Mouse (Mus musculus) fat pad, adult 2 months (tissue): Measurements from ENCODE around the gene Efr3b.

ENCODE experiments used
- DNase-seq: peaks from one replicate; pipeline ENCODE4 v3.0.0-alpha.2; 2011; ENCODE audit warnings: low read depth, low spot score; ENCODE audit errors: extremely low read depth

Efr3b gene

DNA sequence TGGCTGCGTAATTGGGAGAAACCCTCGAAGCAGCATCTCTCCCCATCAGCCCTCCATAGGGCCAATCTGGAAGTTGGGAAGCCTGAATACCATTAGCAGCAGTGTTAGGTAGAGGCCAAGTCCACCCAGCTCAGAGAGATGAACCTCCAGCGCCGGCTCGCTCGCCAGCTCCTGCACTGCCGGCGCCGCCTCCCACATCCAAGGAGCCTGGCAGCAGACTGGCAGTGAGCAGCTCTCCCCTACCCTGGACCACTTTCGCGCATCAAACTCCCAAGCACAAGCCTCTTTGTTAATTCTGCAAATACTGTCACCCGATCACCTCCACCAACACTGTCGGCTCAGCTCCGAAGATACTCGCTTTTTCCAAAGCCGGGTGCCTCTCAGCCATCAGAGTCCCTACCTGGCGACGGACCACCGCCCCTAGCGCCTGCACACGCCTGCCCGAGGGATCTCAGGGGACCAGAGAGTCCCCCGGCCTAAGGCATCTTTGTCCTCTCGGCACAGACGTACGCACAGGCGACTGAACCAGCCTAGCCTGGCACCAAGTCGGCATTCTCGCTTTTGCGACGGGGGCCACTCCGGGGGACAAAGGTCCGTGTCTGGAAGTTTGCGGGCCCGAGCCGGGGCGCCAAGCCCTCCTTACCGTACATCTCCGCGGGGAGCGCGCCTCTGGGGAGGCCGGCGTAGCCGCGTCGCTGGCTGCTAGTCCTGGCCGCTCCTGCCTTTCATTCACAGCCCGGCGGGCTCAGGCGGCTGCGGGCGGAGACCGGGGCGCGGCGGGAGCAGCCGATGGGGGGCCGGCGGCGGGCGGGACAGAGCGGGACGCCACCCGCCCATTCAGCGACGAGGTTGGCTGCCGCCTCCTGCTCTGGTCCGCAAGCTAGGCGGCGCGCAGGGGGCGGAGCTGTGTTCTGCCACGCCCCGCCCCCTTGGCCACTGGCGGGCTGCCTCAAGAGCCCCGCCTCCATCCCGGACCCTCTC is at the start of gene Efr3b:
TSS of gene Efr3b (minus strand) at position 855 of the 981 bp plus-strand sequence.
- no peak for DNase-seq

DNA sequence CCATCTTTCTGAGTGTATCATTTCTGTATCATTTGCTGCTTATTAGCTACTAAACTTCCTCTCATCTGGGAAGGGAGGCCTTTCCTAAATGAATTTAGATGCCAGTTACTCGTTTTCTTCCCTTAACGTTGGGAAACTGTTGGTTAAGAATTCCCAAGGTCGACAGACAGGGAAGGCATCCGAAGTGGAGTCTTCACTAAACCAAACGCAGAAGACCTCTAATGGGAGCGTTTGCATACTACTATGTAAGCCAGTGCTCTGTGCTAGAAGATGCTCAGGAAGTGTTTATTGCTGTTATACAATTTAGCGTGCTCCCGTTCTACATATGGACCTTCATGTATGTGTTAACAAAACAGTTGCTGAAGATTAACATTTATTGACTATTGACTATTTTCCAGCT is 44.7 kb upstream of the Efr3b start:
- no peak for DNase-seq

DNA sequence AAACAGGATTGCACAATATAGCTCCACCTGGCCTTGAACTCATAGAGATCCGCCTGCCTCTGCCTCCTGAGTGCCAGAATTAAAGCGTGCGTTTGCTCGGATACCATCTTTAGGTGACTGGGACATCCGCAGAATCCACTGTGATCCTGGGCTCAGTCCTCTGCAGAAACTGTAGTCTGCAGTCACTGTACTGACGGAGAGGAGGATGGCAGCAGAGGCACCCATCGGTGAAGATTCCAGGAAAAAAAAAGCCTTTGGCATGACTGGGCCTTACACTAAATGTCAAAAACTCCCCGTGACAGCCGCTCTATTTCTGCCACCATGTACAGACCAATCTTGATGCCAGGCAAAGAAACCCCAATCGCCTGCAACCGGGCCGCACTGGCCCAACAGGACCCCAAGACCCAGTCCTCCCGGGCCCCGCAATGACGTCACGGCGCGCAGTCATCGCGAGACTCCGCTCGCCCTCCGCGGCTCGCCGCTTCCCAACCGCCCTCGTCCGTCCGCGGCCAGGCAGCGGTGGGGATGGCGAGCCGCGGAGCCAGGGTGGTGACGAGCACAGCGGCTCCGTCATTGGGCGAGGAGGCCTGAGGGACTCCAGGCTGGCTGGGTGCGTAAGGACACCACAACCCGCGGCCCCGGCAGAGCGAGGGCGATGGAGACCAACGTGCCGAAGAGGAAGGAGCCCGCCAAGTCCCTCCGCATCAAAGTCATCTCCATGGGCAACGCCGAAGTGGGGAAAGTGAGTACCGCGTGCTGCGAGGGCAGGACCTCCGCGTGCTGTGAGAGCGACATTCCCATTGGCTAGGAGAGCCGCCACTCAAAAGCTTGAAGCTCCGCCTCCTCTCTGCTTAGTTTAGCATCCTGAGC is 43.7 kb upstream of the Efr3b start, which contains the start of gene Dnajc27:
TSS of gene Dnajc27 (plus strand) at position 452 of the 870 bp plus-strand sequence.
- DNase-seq, result peak; percentile 33

DNA sequence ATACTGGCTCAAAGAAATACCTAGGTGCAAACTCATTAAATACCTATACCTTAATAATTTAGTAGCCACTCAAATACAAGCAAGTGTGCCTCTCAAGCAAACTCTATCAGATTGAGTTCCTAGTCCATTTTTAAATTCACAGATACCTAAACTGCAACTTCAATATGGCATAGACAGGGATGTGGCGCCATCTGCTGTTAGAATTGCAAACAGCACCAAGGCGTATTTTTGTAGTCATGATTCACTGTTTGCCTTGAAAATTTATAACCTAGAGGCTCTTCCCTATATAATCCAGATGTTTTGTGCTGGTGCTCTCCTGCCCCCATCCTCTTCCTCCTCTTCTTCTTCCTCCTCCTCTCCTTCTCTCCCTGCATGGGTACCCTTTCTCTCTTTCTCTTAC is 41.6 kb upstream of the Efr3b start:
- no peak for DNase-seq

DNA sequence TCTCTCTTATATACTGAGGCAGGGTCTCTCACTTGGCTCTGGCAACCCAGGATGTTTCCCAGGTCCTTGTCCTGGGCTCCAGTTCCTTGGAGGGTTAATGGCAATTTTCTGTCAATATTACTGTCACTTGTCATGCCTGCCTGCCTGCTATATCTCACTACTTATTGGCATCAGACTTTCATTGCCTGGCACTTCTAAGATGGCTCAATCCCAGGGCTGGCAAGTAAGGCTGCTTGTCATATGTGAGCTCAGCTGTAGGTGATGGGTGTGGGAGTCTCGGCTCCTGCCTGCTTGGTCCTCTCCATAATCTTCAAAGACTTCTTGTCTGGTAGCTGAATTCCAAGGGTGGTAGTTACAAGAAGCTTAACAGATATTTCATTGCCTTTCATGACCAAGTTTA is 39.4 kb upstream of the Efr3b start:
- no peak for DNase-seq

DNA sequence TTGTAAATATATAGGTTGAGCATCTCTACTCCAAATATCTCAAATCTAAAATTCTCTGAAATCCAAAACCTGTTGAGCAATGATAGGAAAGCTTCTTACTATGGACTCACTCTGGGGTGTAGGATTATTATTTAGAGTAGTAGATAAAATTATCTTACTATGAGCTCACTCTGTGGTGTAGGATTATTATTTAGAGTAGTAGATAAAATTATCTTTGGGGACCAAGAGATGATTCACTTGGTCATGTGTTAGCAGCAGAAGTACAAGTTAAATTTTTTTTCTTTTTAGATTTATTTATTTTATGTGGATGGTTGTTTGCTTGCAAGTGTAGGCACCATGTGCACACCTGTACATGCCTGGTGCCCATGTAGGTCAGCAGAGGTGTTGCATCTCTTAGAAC is 37.7 kb upstream of the Efr3b start:
- no peak for DNase-seq

DNA sequence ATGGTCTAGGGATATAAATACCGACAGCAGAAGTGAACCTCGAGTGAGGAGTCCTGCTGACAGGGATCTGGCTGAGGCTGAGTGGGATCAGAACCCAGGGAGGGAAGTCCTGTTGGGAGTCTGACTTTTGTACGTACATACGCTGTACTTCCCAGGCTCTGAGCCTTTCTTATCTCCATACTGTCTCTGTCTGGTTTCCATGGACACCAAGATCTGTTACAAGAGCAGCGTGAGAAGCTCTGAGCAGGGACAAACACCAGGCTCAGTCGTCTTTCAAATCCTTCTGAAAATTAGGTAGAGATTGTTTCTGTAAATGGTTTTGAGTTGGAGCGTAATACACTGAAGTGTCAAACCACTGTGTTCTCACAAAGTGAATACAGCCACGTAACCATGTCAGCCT is 36.7 kb upstream of the Efr3b start:
- DNase-seq, result no peak

DNA sequence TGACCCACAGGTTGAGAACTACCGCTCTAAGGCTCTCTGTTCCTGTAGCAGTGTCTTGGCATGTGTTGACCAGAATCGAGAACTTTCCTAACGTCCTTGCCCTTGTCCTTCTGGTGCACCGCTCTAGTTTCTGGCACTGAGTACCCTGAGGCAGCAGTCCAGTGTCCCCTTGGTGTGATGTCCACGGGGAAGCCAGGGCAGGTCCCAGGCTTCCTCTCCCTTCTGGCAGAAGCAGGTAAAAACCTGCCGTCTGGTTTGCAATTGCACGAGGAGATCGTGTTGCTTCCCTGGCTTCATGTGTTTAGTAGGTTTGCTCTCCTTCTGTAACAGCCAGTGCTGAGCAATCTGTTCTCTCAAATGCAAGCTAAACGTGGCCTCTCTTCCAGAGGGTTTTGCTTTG is 33.0 kb upstream of the Efr3b start:
- no peak for DNase-seq

DNA sequence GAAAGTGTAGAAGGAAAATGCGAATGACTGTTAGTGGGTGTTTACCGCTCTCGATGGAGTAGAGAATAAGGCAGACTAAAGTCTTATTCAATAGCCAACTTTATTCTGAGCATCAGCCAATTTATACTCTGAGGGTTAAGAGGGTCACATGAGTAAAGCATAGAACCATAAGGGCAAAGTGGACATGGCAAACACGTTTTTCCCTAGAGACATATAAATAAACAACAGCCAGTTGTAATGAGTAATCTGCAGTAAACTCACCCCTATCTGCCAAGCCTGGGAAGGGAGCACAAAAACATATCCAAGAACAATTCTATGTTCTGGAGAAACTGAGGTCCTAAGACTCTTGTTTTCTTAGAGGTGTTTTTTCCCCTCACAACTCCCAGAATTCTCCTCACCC is 29.8 kb upstream of the Efr3b start:
- no peak for DNase-seq

DNA sequence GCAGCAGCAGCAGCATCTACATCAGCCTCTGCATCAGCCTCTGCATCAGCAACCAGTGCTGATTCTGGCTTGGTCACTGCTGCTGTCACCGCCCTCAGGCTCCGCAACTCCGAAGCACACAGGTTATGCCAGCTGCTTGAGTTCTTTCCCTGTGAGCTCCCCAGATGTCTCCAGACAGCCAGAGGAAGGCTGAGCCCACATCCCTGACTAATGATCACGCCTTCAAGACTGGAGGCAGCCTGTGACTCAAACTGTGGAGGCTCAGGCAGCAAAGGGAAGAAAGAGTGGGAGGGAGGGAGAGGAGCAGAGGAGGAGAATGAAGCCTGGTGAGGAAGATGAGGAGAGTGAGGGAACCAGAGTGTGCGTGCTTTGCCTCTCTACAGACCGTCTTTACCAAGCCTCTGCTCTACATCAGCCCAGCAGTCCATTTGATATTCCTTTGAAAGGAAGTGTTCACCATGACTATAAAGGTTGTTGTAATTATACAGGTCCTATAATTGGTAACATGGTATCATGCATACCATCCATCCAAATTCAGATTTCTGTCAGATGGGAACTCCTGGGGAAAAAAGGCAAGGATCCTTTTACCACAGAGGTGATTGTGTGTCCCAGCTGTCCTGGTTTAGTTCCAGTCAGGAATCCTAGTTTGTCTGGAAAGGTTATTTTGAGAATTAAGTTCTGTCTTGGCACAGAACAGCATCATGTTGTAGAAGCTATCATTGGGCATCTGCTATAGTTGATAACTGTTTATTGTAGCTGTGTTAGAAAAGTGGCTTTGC is 28.2 kb upstream of the Efr3b start:
- no peak for DNase-seq

DNA sequence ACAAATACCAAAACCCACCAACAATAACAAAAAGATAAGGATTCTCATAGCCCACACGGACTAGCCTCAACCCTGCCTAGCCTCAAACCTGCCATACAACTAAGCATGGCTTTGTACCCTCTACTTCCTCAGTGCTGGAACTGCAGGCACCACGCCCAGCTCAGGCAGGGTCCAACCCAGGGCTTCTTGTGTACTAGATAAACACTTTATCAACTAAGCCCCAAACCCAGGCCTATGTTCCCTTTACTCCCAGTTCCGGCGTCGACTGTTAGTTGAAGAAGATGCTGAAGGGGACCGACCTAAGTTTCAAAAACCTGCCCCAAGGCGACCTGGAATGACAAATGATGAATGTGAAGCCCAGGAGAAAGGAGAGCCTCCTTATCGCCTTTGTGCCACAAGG is 27.2 kb upstream of the Efr3b start:
- DNase-seq, result no peak

DNA sequence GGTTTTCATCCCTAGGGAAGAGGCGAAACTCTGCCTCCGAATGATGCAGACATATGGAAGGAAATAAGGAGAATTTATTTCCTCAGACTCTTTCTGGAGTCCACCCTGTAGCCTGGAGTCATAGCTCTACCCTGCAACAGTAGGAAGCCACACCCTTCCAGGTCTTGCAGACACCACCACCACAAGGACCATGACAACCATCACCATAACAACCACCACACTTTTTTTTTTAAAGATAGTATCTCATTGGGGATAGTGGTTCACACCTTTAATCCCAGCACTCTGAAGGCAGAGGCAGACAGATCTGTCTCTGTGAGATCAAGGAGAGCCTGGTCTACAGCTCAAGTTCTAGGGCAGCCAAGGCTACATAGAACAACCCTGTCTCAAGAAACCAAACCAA is 26.8 kb upstream of the Efr3b start:
- DNase-seq, result no peak

DNA sequence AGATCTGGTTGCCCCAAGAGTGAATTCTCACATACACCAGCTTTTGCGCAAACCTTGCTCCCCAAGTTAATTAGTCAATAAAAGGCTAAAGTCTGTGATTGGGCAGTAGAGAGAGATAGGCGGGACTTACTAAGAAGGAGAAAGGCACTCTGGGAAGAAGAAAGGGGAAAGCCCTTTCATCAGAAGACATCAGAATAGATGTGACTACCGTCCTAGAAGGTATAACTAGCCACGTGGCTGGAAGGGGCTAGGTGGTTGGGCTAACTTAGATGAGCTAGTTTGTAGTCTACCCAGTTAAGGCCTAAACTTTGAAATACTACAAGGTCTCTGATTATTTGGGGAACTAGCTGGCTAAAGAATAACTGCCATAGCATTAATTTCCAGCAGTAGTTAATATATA is 21.0 kb upstream of the Efr3b start:
- no peak for DNase-seq

DNA sequence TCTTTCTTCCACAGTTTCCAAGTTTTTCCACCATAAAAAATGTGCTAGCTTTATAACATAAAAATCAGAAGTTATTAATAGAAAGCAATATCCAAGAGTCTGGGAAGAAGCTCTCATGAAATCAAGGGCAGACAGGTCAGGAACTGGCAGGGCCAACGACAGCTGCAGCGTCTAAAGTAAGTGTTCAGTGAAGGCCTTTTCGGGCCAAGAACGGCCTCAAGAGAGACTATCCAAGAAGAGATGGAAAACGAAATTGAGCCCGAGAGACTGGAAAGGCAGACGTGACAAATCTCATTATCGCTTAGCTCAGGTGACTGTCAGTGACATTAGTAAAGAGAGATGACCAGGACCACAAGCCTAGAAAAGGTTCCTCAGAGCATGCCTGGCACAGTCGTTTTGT is 19.6 kb upstream of the Efr3b start:
- DNase-seq, result no peak

DNA sequence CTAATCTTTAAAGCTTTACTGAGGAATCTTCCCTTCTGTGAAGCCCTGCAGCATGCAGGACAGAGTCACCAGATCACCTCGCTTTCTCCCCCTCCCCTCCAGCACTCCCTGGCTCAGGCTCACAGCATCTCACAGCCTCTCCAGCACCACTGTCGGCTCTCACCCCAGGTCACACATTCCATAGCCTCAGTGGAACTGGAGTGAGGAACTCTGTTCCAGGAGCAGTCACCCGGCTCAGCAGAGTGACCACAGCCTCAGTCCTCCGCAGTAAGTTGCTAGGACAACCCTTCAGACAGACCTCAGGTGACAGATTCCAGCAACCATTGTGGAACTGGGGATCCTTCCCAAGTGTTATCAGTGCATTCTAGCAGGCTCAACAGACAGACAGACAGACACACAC is 16.1 kb upstream of the Efr3b start:
- no peak for DNase-seq

DNA sequence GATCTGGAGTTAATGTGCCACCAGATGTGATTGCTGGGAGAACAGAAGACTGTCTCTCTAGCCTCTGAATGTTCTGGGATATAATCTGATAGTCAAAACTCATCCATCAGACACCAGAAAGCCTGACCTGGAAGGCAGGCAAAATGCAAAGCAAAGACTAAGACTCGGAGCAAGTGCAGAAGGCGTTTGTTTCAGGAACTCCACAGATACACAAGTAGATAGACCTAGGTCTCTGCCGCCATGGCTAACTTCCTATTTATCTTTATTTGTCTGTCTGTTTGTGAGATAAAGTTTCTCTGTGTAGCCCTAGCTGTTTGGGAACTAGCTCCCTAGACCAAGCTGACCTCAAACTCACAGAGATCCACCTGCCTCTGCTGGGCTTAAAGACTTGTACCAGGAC is 14.9 kb upstream of the Efr3b start:
- no peak for DNase-seq

DNA sequence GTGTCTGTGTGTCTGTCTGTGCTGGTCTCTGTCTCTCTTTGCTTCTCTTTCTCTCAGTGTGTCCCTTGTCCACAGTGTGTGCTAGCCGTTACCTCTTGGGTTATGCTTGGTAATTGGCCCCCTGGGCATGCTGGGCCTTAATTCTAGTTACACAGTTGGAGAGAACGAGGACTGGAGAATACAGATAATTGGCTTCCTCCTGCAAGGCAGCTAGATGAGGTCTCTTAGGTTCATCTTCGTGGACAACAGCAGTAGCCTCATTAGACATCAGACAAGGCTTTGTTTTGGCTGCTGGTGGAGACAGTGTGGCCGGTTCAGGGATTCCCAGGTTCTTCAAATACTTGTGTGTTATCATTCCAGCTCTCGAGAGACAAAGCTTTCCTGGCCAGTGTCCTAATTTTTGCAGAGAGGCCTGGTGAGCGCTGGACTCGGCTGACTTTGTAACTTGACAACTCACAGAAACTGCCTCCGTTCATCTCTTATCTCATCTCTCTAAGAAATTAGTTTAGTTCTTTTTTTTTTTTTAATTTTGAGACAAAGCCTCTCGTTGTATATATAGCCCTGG is 12.2 kb upstream of the Efr3b start:
- DNase-seq, result no peak

DNA sequence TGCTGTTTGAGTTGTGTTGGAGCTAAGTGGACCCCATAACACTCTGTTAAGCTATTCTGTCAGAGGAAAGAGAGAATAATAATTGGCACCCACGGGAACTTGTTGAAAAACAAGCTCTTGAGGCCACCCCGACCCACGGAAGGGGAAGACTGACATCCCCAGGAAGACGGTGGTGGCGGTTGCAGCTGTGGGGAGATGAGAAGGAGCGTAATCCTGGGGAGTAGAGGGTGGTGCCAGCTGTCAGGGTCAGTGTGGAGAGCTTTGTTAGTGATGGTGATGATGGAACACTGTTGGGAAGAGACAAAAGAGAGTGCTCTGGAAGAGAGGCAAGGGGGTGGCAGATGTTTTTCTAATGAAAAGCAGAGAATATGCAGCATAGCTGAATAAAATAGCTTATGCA is 9.3 kb upstream of the Efr3b start:
- DNase-seq, result no peak

DNA sequence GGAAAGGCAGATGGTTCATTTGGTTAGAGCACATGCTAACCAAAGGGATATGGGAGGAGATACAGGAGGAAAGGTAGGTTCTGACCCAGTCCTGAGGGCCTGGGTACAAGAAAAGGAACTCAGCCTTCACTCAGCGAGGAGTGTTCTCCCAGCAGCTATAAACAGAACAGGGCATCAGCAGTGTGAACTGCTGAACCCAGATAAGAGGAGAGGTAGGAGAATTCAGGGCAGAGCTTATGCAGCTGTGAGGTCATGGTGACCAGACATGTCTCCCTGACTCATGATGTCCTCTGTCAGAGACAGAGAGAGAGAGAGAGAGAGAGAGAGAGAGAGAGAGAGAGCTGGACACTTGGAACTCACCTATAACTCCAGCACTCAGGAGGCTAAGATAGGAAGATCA is 7.3 kb upstream of the Efr3b start:
- DNase-seq, result no peak

DNA sequence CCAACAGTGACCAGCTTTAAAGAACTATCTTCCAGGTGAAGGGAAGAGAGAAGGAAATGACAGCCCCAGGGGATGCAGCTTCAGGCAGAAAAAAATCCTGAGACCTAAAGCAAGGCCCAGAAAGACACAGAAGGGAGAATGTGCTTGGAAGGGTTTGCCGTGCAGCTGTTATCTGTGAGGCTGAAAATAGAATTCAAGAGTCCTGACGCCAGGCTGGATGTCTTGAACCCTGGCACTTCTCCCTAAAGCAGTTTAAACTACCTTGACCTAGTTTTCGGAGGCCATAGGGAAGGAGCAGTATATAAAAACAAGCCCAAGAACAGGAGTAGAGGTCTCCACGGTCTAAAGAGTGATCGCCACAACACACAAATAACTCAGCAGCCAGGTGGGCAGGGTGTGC is 3.7 kb upstream of the Efr3b start:
- no peak for DNase-seq

DNA sequence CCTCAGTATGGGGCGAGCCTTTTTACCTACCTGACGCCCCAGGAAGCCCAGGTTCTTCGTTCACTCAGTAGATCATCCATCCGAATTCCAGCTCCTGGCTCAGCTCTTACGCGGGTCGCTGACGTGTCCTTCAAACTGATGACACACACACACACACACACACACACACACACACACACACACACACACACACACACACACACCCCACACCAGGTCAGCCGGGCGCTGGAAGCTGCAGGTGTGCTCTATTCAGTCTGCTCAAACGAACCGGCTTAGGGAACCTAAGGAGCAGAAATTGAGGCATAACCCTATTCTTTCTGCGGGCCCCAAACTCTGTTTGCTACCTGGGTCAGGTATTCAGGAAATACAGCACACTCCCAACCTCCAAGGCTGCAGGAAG is 331 bp upstream of the Efr3b start:
- DNase-seq, result no peak
